Mouse (Mus musculus) embryonic facial prominence, embryonic 13.5 days (tissue): Measurements from ENCODE around the gene Cd300ld5. TPM values are rescaled to one million over a fixed set of nuclear protein-coding genes. Genes with fewer than 3 reads are reported as not detected.

Experiments used
- ATAC-seq: fragments of 200-750 bp; cut with Nextera tagmentation; 2 replicates; pipeline ENCODE4 v1.8.0; 2017; ENCODE audit warnings: low read depth; ENCODE audit not compliant: insufficient number of reproducible peaks, insufficient read depth, low FRiP score, low TSS enrichment
- H3K27ac ChIP-seq: fragments of 300-500 bp; sonication (generic); 2 replicates; pipeline ENCODE4 v1.5.1; 2015; ENCODE audit warnings: moderate library complexity, mild to moderate bottlenecking, inconsistent platforms
- H3K27me3 ChIP-seq: fragments of 300-500 bp; sonication (generic); 2 replicates; pipeline ENCODE4 v1.6.1; 2015; ENCODE audit warnings: mild to moderate bottlenecking, inconsistent platforms
- H3K36me3 ChIP-seq: fragments of 300-500 bp; sonication (generic); 2 replicates; pipeline ENCODE4 v1.6.1; 2015; ENCODE audit warnings: mild to moderate bottlenecking, inconsistent platforms
- H3K4me1 ChIP-seq: fragments of 300-500 bp; sonication (generic); 2 replicates; pipeline ENCODE4 v1.6.1; 2015; ENCODE audit warnings: inconsistent platforms
- H3K4me2 ChIP-seq: fragments of 300-500 bp; sonication (generic); 2 replicates; pipeline ENCODE4 v1.6.1; 2015; ENCODE audit warnings: moderate library complexity, mild to moderate bottlenecking, inconsistent platforms
- H3K4me3 ChIP-seq: fragments of 300-500 bp; sonication (generic); 2 replicates; pipeline ENCODE4 v1.5.1; 2015; ENCODE audit warnings: mild to moderate bottlenecking, inconsistent platforms
- H3K9ac ChIP-seq: fragments of 300-500 bp; sonication (generic); 2 replicates; pipeline ENCODE4 v1.6.1; 2015; ENCODE audit warnings: mild to moderate bottlenecking, inconsistent platforms
- H3K9me3 ChIP-seq: fragments of 300-500 bp; sonication (generic); 2 replicates; pipeline ENCODE4 v1.6.1; 2016; ENCODE audit warnings: inconsistent platforms
- WGBS: fragments of 180-500 bp; shearing (Covaris S2); methylation state at CpG from one replicate; pipeline ENCODE4 v1.1.7; 2015; ENCODE audit warnings: mixed read lengths; 5-methylcytosine and 5-hydroxymethylcytosine counted together
- polyA plus RNA-seq: library from polyadenylated mRNA; unstranded; fragments of >200 nt; fragmentation: Nextera tagmentation; extraction: Ambion mirVana; gene quantifications from 2 replicates; pipeline ENCODE4 v1.2.1, GENCODE M21; 2015

Cd300ld5 gene
- polyA plus RNA-seq, 1 experiment from 2014 or later, result not detected

- ATAC-seq, result no peak
- WGBS, result 62% methylated on average over 5 of the region's 5 CpGs
- peaks cover 18% of the 10 kb centered on the region; the same call in 1 of the 2 replicates for H3K27me3 ChIP-seq
These were observed 35.4 kb upstream of the Cd300ld5 start for GRCm38 (mm10) chr11:115073002-115073401.

DNA sequence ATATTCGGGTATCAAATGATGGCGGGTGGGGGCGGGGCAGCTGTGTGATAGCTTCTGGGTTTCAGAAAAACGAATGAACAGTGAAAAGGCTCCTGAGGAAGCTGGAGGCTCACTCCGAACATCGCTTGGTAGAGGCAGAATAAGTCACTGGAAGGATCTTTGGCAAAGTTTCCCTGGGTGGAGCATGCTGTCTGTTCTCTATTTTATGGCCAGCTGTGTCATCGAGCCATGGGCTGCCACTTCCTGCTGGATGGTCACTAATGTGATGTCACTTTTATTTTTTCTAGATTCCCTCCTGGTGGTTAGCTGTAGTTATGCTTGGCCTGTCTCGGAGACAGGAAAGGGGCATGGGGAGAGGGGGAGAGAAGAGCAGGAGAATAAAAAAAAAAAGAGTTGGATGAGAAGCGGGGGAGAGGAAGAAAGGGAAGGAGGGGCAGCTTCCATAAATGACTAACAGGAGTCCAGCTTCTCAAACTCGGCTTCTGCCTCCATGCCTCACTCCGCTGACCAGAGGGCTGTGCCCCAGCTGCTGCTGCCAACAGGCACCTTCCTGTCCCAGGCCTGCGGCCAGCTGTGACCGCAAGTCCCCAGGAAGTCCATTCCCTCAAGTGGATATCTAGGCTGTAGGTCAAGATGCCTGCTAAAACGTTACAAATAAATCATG lies 34.2 kb upstream of the Cd300ld5 start:
- 17% methylated on average over 14 of the region's 14 CpGs for WGBS
- Histone ChIP-seq H3K4me2 (peak overlapping the region; percentile 40), H3K9ac (0 out of 2 replicates have a peak overlapping the region, but pooled peaks have one; percentile 27), H3K4me1 (peaks cover 12% of the 10 kb centered on the region), H3K4me3 (no peak overlapping the region), H3K27me3 (peaks cover 18% of the 10 kb centered on the region; the same call in 1 of the 2 replicates), H3K9me3 (no peaks in the 10 kb centered on the region), H3K36me3 (no peaks in the 10 kb centered on the region), H3K27ac (no peak overlapping the region)
- ATAC-seq, result no peak

More at GRCm38 (mm10) chr11:115073002-115073401, 35.4 kb upstream of the Cd300ld5 start:
- H3K36me3 ChIP-seq, result no peaks in the 10 kb centered on the region
- H3K4me2 ChIP-seq, result no peak overlapping the region
- H3K9ac ChIP-seq, result no peak overlapping the region
- H3K4me1 ChIP-seq, result peaks cover 12% of the 10 kb centered on the region
- H3K4me3 ChIP-seq, result no peak overlapping the region
- H3K27ac ChIP-seq, result no peak overlapping the region
- no peaks in the 10 kb centered on the region for H3K9me3 ChIP-seq

GRCm38 (mm10) chr11:115071015-115071551 lies 33.5 kb upstream of the Cd300ld5 start:
- Histone ChIP-seq H3K9me3 (no peaks in the 10 kb centered on the region), H3K4me1 (peaks cover 12% of the 10 kb centered on the region), H3K36me3 (no peaks in the 10 kb centered on the region), H3K4me2 (peak overlapping the region; percentile 40), H3K9ac (0 out of 2 replicates have a peak overlapping the region, but pooled peaks have one; percentile 27), H3K27ac (no peak overlapping the region), H3K4me3 (no peak overlapping the region), H3K27me3 (peaks cover 18% of the 10 kb centered on the region; the same call in 1 of the 2 replicates)
- WGBS, result 7% methylated on average over 9 of the region's 9 CpGs
- no peak for ATAC-seq

DNA sequence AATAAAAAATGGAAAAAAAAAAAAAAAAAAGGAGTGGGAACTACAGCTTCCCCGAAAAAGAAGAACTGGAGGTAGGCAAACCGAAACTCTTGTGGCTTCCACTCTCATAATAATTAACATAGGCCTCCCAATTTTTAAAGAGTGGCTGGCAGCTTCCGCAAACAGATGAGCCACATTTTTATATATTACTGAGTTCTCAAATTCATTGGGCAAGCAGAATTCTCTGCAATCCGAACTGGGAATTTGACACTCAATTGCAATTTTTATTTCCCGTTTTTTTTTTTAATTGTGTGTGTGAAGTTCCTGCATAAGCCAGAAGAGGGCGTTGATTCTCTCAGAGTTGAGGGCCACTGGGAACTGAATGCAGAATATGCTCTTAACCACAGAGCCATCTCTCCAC lies 29.2 kb upstream of the Cd300ld5 start:
- peaks cover 8% of the 10 kb centered on the region for H3K4me1 ChIP-seq
- H3K4me3 ChIP-seq, result no peak overlapping the region
- no peak overlapping the region for H3K9ac ChIP-seq
- H3K27ac ChIP-seq, result no peak overlapping the region
- ATAC-seq, result no peak
- H3K27me3 ChIP-seq, result peaks cover 13% of the 10 kb centered on the region; the same call in 1 of the 2 replicates
- H3K4me2 ChIP-seq, result no peak overlapping the region
- 64% methylated on average over 6 of the region's 6 CpGs for WGBS
- no peaks in the 10 kb centered on the region for H3K9me3 ChIP-seq
- H3K36me3 ChIP-seq, result no peaks in the 10 kb centered on the region

DNA sequence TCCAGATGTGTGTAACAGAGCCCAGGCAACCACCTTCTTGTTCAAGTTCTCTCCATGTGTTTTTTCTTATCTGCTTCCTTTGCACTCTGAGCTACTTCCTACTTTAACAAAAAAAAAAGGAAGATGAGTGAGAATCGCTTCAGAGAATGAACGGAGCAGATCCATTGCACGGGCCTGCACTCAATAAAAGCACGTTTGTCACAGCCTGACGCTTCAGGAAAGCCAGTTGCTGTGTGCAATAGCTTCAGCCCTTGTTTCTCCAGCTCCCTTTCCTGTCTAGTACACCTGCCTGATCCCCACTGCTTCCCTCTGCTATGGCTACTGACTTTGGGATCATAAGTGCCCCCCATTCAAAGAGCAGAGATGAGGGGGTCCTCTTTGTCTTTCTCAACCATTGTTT lies 24.5 kb upstream of the Cd300ld5 start, which contains the start of gene Cd300e:
Gene Cd300e (minus strand): TSS at position 101 of the 400 bp plus-strand sequence.
- 26% methylated on average over 5 of the region's 5 CpGs for WGBS
- H3K9ac ChIP-seq, result no peak within 1 kb of the TSS
- H3K27me3 ChIP-seq, result no peaks in the 10 kb centered on the region
- no peaks in the 10 kb centered on the region for H3K9me3 ChIP-seq
- ATAC-seq, result no peak
- H3K4me2 ChIP-seq, result no peak within 1 kb of the TSS
- no peaks in the 10 kb centered on the region for H3K36me3 ChIP-seq
- no peak within 1 kb of the TSS for H3K4me3 ChIP-seq
- no peak within 1 kb of the TSS for H3K27ac ChIP-seq
- no peaks in the 10 kb centered on the region for H3K4me1 ChIP-seq

GRCm38 (mm10) chr11:115059797-115060196 lies 22.2 kb upstream of the Cd300ld5 start:
- Histone ChIP-seq H3K27me3 (no peaks in the 10 kb centered on the region), H3K4me3 (no peak overlapping the region), H3K4me1 (no peaks in the 10 kb centered on the region), H3K27ac (no peak overlapping the region), H3K36me3 (no peaks in the 10 kb centered on the region), H3K4me2 (no peak overlapping the region), H3K9ac (no peak overlapping the region), H3K9me3 (no peaks in the 10 kb centered on the region)
- no peak for ATAC-seq
- 68% methylated on average over 2 of the region's 2 CpGs for WGBS

GRCm38 (mm10) chr11:115058701-115059100 lies 21.1 kb upstream of the Cd300ld5 start:
- Histone ChIP-seq H3K4me1 (no peaks in the 10 kb centered on the region), H3K27ac (no peak overlapping the region), H3K4me3 (no peak overlapping the region), H3K9me3 (no peaks in the 10 kb centered on the region), H3K4me2 (no peak overlapping the region), H3K9ac (no peak overlapping the region), H3K36me3 (no peaks in the 10 kb centered on the region), H3K27me3 (no peaks in the 10 kb centered on the region)
- ATAC-seq, result no peak
- WGBS, result 65% methylated on average over 4 of the region's 4 CpGs

- H3K9me3 ChIP-seq, result no peaks in the 10 kb centered on the region
- H3K9ac ChIP-seq, result no peak overlapping the region
- H3K36me3 ChIP-seq, result no peaks in the 10 kb centered on the region
- H3K4me3 ChIP-seq, result no peak overlapping the region
- no peak overlapping the region for H3K27ac ChIP-seq
- no peaks in the 10 kb centered on the region for H3K27me3 ChIP-seq
- no peaks in the 10 kb centered on the region for H3K4me1 ChIP-seq
- no peak for ATAC-seq
- H3K4me2 ChIP-seq, result no peak overlapping the region
These were observed 17.0 kb upstream of the Cd300ld5 start for GRCm38 (mm10) chr11:115054537-115054936.

DNA sequence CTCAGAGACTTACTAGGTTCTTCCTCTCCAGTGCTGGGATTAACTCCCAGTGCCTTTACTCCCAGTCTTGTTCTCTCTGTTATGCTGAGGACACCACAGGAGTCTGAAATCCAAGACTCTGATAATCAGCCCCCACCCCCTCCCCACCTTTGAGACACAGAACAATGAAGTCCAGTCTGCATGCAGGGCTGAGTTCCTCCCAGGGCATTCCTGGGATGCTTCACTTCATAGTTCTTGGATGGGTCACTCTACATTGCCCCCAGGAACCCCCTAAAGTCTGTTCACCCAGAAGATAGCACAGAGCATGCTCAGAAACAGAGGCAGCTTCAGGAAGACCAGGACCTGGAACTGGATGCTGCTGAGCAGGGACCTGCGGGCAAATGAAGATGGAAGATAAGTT lies 15.4 kb upstream of the Cd300ld5 start:
- no peak overlapping the region for H3K9ac ChIP-seq
- no peak overlapping the region for H3K4me3 ChIP-seq
- no peak overlapping the region for H3K27ac ChIP-seq
- no peak overlapping the region for H3K4me2 ChIP-seq
- no peak for ATAC-seq
- H3K27me3 ChIP-seq, result no peaks in the 10 kb centered on the region
- H3K9me3 ChIP-seq, result no peaks in the 10 kb centered on the region
- 88% methylated on average over 1 of the region's 1 CpGs for WGBS
- no peaks in the 10 kb centered on the region for H3K36me3 ChIP-seq
- H3K4me1 ChIP-seq, result no peaks in the 10 kb centered on the region

- ATAC-seq, result no peak
- Histone ChIP-seq H3K27ac (no peak overlapping the region), H3K27me3 (no peaks in the 10 kb centered on the region)
These were observed 14.6 kb upstream of the Cd300ld5 start for GRCm38 (mm10) chr11:115052206-115052605.

DNA sequence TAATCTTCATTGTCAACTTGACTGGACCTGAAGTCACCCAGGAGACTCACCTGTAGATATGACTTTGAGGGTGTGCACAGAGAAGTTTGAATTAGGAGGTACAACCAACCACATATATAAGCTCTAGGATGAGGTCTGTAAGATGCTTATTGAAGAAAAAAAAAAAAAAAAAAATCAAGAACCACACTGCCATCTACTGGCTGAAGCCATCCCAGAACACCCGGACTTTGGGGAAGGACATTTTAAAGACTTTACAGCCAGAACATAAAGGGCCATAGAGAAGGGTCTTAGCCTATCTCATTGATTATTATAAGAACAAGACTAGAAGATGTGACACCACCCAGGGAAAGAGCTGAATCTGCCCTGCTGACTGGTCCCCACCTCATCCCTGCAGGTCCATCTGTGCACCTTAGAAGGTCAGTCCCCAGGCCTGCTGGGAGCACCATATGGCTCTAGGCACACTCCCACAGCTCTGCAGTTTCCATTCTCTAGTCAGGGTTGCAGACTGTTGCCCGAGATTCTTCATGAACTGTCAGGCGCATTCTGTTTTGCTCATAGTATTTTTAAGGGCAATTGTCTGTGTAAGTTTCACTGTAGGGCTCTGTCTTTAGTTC lies 11.8 kb upstream of the Cd300ld5 start:
- Histone ChIP-seq H3K27me3 (no peaks in the 10 kb centered on the region), H3K9ac (no peak overlapping the region), H3K27ac (no peak overlapping the region), H3K4me3 (no peak overlapping the region), H3K4me1 (no peaks in the 10 kb centered on the region), H3K4me2 (no peak overlapping the region), H3K36me3 (no peaks in the 10 kb centered on the region), H3K9me3 (no peaks in the 10 kb centered on the region)
- no peak for ATAC-seq
- WGBS, result 47% methylated on average over 3 of the region's 3 CpGs

More at GRCm38 (mm10) chr11:115052206-115052605, 14.6 kb upstream of the Cd300ld5 start:
- H3K4me2 ChIP-seq, result no peak overlapping the region
- no peak overlapping the region for H3K4me3 ChIP-seq
- WGBS, result 3% methylated on average over 9 of the region's 9 CpGs
- no peaks in the 10 kb centered on the region for H3K36me3 ChIP-seq
- no peak overlapping the region for H3K9ac ChIP-seq
- no peaks in the 10 kb centered on the region for H3K4me1 ChIP-seq
- H3K9me3 ChIP-seq, result no peaks in the 10 kb centered on the region

DNA sequence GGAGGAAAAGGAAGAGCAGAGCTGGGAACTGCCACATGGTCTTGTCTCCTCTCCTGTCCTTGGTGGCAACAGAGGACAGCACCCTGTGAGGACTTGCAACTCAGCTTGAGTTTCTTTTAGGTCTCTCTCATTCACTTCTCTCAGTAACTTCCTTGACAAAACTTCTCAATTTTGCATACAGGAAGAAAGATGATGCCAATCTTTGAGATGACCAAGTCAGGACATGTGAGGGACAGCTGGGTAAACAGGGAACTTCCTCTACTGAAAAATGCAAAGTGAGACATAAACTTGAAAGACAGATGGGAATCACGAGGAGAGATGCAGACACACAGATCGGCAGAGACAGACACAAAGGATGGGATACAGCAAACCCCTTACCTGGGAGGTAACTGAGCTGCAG lies 10.7 kb upstream of the Cd300ld5 start, which contains the start of gene Cd300ld3:
Gene Cd300ld3 (minus strand): TSS at position 151 of the 400 bp plus-strand sequence.
- Histone ChIP-seq H3K9ac (no peak within 1 kb of the TSS), H3K9me3 (no peaks in the 10 kb centered on the region), H3K36me3 (no peaks in the 10 kb centered on the region), H3K4me2 (no peak within 1 kb of the TSS), H3K27ac (no peak within 1 kb of the TSS), H3K4me3 (no peak within 1 kb of the TSS), H3K4me1 (no peaks in the 10 kb centered on the region), H3K27me3 (no peaks in the 10 kb centered on the region)
- WGBS, result 71% methylated on average over 2 of the region's 2 CpGs
- no peak for ATAC-seq
